Mouse (Mus musculus): ENCODE measurements around the gene Abcc5.
A peak's percentile ranks its signal among the peaks of the same experiment; 100 is the strongest.
"Not testable (repeated sequence)": the region's sequence is repeated elsewhere in the genome, so short reads cannot be mapped to it uniquely, and the experiment has no call there.

Gene Abcc5

DNA sequence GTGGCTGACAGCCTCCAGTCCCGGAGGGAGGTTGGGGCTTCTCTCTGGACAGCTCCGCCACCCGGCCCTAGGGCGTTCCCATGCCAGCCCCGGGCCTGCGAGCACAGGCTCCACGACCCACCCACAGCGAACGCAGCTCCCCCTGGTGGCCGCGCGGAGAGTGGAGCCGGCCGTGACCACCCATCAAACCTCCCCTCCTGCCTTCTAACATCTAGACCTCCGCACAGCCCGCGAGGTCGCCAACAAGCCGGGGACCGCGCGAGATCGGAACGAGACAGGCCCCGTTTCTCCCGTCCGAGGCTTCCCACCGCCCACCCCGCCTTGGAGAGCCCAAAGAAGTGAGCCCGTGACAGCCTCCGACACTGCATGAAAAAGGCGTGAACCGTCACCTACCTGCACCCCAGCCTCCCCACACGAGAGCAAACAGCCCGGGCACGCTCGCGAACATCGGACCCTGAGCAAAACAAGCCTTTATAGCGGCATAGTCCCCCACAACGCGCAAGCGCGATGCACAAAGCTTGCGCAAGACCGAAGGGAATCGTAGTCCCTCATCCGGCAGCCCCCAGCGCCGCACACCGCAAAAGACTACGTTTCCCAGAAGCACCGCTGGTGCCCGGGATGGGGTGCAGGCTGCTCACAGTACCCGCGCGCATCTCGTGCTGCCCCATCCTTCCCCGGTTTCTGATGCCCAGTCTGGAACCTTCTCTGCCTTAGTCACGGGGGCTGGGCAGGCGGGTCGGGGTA is at the start of gene Abcc5:
TSS of gene Abcc5 (minus strand) at position 540 of the 744 bp plus-strand sequence.
- DNase-seq: peak; percentile 95 to 96

GRCm38 (mm10) chr16:20475335-20475734 is 49.1 kb upstream of the Abcc5 start:
- DNase-seq: no peak

DNA sequence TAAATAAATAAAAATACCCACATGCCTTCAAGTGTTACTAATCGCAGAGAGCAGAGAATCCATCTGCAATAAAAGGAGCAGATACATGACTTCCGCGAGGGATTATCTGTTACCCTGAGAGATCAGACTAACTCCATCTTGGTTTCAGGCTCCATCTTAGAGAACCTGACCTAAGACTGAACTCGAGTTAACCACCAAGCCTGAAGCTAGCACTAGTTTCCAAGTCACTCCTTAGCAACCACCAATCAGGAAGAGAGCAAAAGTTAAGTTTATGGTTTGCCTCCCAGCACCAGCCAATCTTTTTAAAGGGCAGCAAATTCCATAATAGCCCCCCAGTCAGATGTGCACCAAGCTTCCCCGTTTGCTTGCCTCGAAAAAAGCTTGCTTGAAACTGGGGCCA is 48.6 kb upstream of the Abcc5 start:
- DNase-seq: no peak

DNA sequence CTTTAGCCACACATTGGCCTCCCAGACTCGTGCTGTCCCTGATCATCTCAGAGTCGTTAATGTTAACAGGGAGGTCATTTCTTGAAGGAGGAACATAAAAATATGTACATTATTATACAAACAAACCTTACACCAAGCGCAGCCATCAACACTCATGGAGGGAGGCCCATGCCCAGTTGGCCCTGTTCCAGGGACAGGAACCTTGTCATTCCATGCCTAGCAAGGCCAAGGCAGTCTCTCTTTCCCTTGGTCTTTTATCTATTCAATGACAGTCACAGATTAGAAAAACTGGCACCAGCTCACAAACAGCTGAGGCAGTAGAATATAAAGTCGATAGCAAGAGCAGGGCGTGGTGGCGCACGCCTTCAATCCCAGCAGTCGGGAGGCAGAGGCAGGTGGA is 48.0 kb upstream of the Abcc5 start:
- DNase-seq: no peak

- DNase-seq: no peak
These were observed 47.6 kb upstream of the Abcc5 start for GRCm38 (mm10) chr16:20473748-20474147.

DNA sequence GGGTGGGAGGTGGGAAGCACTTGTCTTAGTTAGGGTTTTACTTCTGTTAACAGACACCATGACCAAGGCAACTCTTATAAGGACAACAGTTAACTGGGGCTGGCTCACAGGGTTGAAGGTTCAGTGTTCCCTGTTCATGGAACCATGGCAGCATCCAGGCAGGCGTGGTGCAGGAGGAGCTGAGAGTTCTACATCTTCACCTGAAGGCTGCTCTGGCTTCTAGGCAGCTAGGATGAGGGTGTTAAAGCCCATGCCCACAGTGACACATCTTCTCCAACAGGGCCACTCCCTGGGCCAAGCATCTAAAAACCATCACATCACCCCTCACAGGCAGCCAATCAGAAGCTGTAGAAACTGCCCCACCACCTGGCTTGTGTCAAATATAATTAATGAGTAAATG is 45.5 kb upstream of the Abcc5 start:
- DNase-seq: no peak

DNA sequence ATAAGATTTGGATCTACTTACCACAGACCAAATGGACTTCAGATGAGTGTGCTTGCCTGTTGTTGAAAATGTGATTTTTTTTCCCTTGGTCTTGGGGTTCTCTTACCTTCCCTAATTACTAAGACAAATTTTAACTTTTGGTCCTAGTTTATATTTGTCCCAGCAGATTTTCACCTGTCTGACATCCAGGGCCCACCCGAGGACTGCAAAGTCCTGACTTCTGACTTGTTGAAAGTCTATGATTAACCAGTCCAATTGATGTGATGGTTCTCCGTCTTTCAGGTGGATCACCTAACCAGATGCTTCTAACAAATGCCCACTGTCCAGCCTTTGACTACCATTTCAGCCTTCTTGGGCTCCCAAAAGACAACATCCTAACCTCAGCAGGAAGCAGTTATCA is 44.8 kb upstream of the Abcc5 start:
- DNase-seq: no peak

- DNase-seq: no peak
These were observed 38.5 kb upstream of the Abcc5 start for GRCm38 (mm10) chr16:20464725-20465124.

DNA sequence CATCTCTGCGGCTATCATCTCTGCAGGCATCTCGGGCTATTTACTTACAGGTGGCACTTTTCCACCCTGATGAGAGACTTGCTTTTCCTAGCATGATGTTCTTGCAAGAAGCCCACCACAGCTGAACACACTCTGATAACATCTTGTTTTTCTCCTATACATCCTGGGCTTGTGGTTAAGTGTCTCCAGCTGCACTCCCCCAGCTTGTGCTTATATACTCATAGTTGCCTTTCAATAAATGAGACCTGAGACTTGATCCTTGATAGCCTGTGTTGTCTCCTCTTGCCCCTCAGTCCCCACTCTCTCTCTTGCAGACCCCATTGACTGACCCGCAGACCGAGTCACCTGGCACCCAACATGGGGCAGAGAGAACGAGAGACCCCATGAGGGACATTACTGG is 32.5 kb upstream of the Abcc5 start:
- DNase-seq: not testable (repeated sequence)

DNA sequence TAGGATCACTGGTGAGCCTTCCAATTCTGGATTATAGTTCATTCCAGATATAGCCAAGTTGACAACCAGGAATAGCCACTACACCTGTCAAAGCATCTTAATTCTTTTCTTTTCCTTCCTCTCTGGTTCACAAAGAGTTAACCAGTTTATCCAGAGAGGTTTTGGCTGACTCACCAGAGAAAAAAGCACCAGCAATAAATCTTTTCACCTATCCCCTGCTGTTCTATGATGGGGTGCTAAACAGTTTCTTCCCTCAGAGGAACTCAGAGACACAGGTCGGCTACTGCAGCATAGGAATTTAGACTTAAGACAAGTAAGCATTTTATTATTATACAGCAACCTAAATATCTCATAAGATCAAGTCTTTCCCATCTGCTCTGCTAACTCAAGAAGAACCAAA is 29.9 kb upstream of the Abcc5 start:
- DNase-seq: no peak

DNA sequence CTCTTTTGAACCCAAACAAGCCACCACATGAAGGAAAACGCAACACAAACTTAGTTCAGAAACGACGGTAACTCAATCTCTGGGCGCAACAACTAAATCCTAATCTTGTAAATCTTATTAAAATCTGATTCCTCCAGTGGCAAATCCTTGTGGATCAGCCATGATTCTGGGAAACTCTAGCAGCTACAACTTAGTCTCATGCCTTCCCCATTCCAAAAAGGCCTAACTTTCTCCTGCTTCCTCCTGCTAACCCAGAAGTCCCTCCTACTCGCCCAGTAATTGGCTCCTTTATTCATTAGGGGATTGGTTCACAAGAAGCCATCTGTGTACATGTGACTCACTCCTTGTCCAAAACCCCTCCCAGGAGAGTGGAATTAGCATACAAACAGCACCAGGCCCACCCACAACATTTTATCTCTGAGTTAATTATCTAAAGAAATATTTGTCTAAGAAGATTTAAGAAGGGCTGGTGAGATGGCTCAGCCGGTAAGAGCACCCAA is 28.0 kb upstream of the Abcc5 start:
- DNase-seq: no peak

- no peak for DNase-seq
These were observed 25.6 kb upstream of the Abcc5 start for GRCm38 (mm10) chr16:20451774-20452173.

- DNase-seq: peak in 1 of 2 experiments; percentile 14
These were observed 19.7 kb upstream of the Abcc5 start for GRCm38 (mm10) chr16:20445871-20446270.

DNA sequence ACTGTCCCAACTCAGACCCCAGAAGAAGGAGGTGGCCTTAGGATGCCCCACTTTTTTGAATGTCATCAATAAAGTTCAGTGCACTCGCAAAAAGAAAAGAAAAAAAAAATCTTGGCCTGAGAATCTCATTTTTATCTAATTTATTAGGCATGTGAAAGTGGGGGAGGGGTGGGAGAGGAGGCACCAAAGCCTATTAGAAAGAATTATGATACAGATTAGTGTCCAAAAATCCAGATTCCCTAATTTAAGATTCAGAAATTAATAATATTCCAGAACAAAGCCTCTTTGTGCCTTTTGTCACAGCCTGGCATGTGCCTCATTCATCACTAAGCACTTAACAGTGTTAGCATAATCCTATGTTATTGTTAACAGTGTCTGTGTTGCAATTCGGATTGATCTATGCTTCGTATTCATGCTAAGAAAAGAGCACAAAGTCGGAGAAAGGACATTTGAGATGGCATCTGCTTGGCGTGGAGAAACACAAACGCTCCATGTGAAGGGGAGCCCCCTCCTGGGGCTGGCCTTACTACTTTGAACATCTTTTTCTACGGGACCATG is 18.7 kb upstream of the Abcc5 start:
- DNase-seq: no peak

DNA sequence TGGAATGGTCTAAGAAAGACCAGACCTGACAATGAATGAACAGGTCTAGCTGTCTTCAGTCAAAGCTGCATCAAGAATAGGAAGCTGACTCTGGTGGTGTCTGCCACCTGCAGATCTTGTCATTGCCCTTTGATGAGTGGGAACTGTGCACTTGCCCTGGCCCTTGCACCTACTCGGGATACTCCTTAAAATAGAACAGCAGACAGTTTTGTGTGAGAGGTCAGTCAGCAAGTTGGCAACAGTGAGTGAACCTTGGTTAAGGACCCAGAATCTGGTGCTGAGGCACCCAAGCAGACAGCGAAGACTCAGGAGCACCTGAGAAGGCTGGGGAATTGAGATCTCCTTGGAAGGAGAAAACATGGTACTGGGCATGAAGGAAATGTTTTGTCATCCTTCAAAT is 16.7 kb upstream of the Abcc5 start:
- no peak for DNase-seq

GRCm38 (mm10) chr16:20438673-20439415 is 12.7 kb upstream of the Abcc5 start:
- DNase-seq: no peak

- DNase-seq: not testable (repeated sequence)
These were observed 11.9 kb upstream of the Abcc5 start for GRCm38 (mm10) chr16:20438046-20438445.

DNA sequence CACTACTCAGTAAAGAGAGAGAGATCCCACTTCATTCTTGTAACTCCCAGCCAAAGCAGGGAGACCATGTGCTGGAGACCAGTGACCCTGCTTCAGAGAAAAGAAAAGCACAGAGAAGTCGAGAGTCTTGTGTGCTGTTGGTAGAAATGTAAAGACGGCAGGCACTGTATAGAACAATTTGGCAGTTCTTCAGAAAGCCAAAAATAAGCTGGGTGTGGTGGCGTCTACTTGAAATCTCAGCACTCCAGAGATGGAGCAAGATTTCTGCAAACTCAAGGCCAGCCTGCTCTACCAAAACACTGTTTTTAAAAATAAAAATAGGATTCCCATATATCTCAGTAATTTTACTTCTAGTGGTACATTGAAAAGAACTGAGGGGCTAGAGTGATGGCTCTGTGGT is 10.1 kb upstream of the Abcc5 start:
- no peak for DNase-seq

GRCm38 (mm10) chr16:20429328-20429727 is 3.1 kb upstream of the Abcc5 start:
- DNase-seq: no peak

GRCm38 (mm10) chr16:20427566-20427965 is 1.4 kb upstream of the Abcc5 start:
- no peak for DNase-seq

- peak in 1 of 2 experiments; percentile 28 for DNase-seq
These were observed 1.2 kb downstream of the Abcc5 start for GRCm38 (mm10) chr16:20424719-20425650.

GRCm38 (mm10) chr16:20424226-20424663 is 1.9 kb downstream of the Abcc5 start:
- no peak for DNase-seq
